Mouse (Mus musculus): ENCODE measurements around the gene Gpatch11. TPM values are rescaled to one million over a fixed set of nuclear protein-coding genes. Genes with fewer than 3 reads are reported as not detected.

The Gpatch11 gene
- total RNA-seq, 2 experiments from 2014 or later, result 21.6 to 24.9 TPM

- DNase-seq, result no peak
These were observed 59.6 kb downstream of the Gpatch11 start for GRCm38 (mm10) chr17:78894991-78895390.

- DNase-seq, result peak; percentile 62
These were observed 60.0 kb downstream of the Gpatch11 start for GRCm38 (mm10) chr17:78895394-78895793.

Other genes with a start within 250 kb of the Gpatch11 start
- gene Strn, start 98.4 kb upstream of the Gpatch11 start, total RNA-seq (2021), result 10 to 100 TPM; 20.5 to 25.2 TPM
- 10 to 100 TPM; 24.0 to 29.2 TPM for gene Heatr5b, start 203 bp upstream of the Gpatch11 start, total RNA-seq (2021)
- 10 to 100 TPM; 16.5 to 27.6 TPM for gene Eif2ak2, start 47.0 kb downstream of the Gpatch11 start, total RNA-seq (2021)
- gene Sult6b1, start 71.4 kb downstream of the Gpatch11 start, total RNA-seq (2021), result under 1 TPM in 1 of 2 experiments, not detected in 1; 0.27 TPM
- 10 to 100 TPM; 47.3 to 51.3 TPM for gene Cebpzos, start 80.9 kb downstream of the Gpatch11 start, total RNA-seq (2021)
- gene Cebpz, start 101.5 kb downstream of the Gpatch11 start, total RNA-seq (2021), result 10 to 100 TPM; 33.2 to 37.9 TPM
- gene Ndufaf7, start 101.6 kb downstream of the Gpatch11 start, total RNA-seq (2021), result 10 to 100 TPM; 48.7 to 51.6 TPM
- 10 to 100 TPM; 39.3 to 43.6 TPM for gene Prkd3, start 185.2 kb downstream of the Gpatch11 start, total RNA-seq (2021)
- 10 to 100 TPM; 17.7 to 24.7 TPM for gene Qpct, start 216.3 kb downstream of the Gpatch11 start, total RNA-seq (2021)

Measured in adrenal gland, postnatal 10 days (tissue).